Mouse (Mus musculus): ENCODE measurements at regions not wholly inside any gene's neighbourhood (a gene's known extent, or its start where the extent isn't known, plus 50 kb on each side); places are given as distances from the start of the nearest gene placed in this dataset.

- DNase-seq, result no peak
These were observed 184.5 kb upstream of the Dyrk2 start for GRCm38 (mm10) chr10:119054191-119055175.

- DNase-seq, result no peak
These were observed 182.5 kb upstream of the Dyrk2 start for GRCm38 (mm10) chr10:119052441-119053041.

GRCm38 (mm10) chr10:119051598-119051997 lies 181.6 kb upstream of the Dyrk2 start:
- DNase-seq, result no peak

- DNase-seq, result no peak
These were observed 180.1 kb upstream of the Dyrk2 start for GRCm38 (mm10) chr10:119050017-119050685.

GRCm38 (mm10) chr10:119048643-119049420 lies 178.8 kb upstream of the Dyrk2 start:
- DNase-seq, result no peak

- no peak for DNase-seq
These were observed 175.1 kb upstream of the Dyrk2 start for GRCm38 (mm10) chr10:119045059-119045458.

- DNase-seq, result no peak
These were observed 173.1 kb upstream of the Dyrk2 start for GRCm38 (mm10) chr10:119043069-119043468.

- no peak for DNase-seq
These were observed 170.2 kb upstream of the Dyrk2 start for GRCm38 (mm10) chr10:119040205-119040604.

- DNase-seq, result no peak
These were observed 169.7 kb upstream of the Dyrk2 start for GRCm38 (mm10) chr10:119039732-119040131.

- DNase-seq, result no peak
These were observed 169.0 kb upstream of the Dyrk2 start for GRCm38 (mm10) chr10:119038991-119039390.

GRCm38 (mm10) chr10:119037781-119038180 lies 167.8 kb upstream of the Dyrk2 start:
- no peak for DNase-seq

- DNase-seq, result no peak
These were observed 165.9 kb upstream of the Dyrk2 start for GRCm38 (mm10) chr10:119035863-119036262.

GRCm38 (mm10) chr10:119034396-119034795 lies 164.4 kb upstream of the Dyrk2 start:
- no peak for DNase-seq

GRCm38 (mm10) chr10:119031282-119032275 lies 161.6 kb upstream of the Dyrk2 start:
- no peak for DNase-seq

GRCm38 (mm10) chr10:119028480-119029137 lies 158.6 kb upstream of the Dyrk2 start:
- no peak for DNase-seq

- no peak for DNase-seq
These were observed 157.4 kb upstream of the Dyrk2 start for GRCm38 (mm10) chr10:119027241-119027901.

- DNase-seq, result no peak
These were observed 156.3 kb upstream of the Dyrk2 start for GRCm38 (mm10) chr10:119026291-119026690.

- DNase-seq, result no peak
These were observed 154.4 kb upstream of the Dyrk2 start for GRCm38 (mm10) chr10:119024425-119024824.

- no peak for DNase-seq
These were observed 149.1 kb upstream of the Dyrk2 start for GRCm38 (mm10) chr10:119019082-119019481.

- no peak for DNase-seq
These were observed 148.5 kb upstream of the Dyrk2 start for GRCm38 (mm10) chr10:119018490-119018889.

Data from cerebellum, postnatal 25 days (tissue).